Mouse (Mus musculus): ENCODE data around the gene Fgfr2.

The Fgfr2 gene

DNA sequence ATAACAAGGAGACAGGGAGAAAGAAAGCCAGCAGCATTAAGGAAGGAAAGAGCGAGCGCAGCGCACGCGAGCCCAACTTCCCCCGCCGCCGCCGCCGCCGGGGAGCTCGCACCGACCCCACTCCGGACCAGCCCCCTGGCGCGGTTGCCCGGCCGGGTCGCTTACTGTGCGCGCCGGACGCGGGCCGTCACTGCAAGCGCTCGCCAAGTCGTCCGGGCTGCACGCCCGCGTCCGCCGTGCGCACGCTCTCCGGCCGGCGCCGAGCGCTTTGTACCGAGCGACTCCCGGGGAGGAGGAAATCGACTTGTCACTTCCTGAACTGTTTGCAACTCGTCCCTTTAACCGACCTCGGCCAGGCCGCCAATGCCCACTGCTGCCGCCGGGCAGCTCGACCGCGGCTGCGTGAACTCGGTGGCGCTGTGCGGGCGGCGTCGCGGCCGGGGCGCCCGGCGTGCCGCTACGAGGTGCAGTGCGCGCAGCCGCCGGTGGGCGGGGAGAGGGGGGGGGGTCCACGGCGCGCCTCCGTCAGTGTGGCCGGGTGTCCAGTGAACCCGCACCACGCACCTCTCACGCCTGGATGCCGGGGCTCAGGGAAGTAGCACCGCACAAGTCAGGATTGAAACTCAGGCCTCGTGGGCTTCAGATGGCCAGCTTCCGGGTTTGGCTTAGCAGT lies 309.6 kb downstream of the Fgfr2 start, which contains the start of gene Fam53b:
Fam53b (minus strand) TSS at position 471 of the 673 bp plus-strand sequence.
- DNase-seq: peak; percentile 58

DNA sequence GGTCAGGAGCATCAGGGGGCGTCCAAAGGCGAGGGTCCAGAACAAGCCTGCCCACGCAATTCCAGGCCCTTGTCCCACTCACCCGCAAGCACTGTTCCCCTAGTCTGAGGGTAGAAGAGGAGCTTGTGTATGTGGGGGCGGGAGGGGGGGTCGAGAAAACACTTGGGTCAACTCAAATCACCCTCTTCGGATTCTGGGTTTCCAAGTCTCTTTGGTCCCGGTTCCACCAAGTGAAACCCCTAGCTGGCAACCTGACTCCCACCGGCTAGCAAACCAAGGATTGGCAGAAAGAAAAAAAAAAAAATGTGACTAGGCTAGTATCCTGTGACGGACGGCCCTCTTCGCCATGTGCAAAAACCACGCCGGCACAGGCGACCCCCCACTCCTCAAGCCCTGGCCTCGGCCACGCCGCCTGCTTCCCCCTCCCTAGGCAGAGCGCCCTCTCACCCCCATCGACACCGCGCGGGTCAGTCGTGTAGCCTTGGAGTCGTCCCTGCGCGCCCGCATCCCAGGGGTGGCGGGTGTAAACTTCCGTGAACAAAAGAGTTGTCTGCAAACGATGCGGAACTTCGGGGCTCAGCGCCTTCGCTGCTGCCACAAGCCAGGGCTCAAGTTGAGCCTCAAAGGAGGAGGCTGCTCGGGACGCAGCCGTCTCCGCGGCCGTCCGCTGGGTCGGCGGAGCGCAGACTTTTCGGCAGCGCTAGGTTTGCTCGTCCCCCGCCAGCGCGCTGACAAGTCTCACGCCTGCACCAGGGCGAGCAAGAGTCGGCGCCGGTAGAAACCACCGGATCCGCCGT lies 310.3 kb downstream of the Fgfr2 start:
- peak; percentile 63 for DNase-seq

DNA sequence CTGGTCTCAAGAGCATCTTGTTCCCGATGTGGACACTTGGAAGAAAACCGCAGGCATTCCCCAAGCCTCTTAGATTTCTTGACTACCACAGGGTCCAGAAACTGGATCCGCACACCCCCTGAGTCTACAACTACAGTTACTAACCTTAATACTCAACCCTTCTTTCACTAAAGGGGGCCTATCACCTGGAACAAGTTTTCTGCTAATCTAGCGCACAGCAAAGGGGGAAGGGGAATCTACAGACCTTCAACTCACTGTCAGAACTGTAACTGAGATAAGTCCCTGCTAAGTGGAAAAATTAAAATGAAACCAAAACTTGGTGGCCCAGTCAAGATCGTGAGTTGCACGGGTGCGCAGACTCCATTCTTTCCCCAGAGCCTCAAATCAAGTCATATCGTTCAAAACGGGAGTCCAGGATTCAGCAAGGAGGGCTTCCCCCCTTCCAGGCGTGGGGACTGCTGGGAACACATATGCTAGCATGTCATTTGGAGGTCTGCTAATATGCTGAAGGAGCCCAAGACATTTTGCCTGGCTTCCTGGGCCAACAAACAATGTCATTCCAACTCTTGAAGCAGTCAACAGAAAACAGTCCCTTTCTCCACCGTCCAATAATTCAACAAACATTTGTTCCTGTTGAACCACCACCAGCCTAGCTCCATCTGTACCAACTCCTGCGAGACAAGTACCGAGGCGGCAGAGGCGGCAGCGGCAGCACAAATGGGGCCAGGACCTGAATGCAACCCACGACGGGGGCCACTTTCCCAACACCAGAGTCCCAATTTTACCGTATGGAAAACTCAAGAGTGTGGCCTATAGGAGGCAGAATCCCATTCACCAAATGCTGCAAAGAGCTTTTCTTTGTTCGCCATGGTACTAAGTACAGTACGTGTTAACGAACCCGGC lies 311.2 kb downstream of the Fgfr2 start:
- DNase-seq: peak; percentile 53

DNA sequence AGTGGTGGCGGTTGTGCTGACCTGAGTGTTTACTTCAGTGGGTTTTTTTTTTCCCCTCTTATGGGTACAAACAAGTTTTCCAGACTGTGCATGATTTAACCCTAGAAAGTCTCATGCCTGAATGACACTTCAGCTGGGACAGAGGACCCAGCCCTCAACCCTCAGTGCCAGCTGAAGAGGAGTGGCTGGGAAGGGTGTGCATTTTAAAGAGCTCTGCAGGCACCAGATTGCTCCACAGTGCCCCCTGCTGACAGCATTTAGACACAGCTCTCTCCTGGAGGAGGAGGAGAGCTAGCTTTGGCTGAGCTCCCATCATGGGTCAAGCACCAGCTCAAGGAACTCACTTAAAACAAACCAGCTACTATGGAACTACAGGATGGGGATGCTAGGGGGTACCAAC lies 312.3 kb downstream of the Fgfr2 start:
- peak; percentile 93 for DNase-seq

DNA sequence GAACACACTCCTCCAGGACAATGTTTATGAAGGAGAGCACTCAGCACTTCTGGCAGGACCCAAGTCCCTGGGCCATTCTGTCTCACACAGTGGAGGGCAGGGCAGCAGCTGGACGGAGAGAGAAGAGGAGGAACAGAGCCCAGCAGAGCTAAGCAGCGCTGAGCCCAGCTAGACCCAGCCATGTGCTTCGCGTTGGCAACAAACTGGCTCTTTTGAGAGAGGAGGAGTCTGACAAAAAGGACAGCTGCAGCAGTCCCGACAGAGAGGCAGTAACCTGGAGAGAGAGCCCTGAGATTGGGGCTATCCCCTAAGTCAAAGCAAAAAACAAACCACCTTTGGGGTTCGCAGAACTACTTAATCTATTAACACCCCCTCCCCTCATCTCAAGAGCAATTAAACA lies 312.8 kb downstream of the Fgfr2 start:
- DNase-seq: no peak

DNA sequence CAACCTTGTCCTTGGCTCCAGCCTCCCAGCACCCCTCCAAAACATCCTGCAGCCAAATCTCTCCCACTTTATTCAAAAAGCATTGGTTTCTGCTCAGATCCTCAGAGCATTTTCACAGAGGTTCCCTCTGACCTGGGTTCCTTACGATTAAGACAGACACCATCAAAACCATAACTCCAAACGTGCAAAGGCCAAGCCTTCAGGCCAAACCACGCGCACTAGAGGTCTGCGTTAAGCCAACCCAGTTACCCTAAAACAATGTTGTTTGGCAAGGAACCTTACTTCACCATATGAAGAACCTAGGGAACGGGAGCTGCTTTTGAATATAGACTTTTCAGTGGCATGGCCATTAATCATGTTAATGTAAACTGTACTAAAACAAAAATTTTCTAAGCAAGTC lies 313.4 kb downstream of the Fgfr2 start:
- no peak for DNase-seq

DNA sequence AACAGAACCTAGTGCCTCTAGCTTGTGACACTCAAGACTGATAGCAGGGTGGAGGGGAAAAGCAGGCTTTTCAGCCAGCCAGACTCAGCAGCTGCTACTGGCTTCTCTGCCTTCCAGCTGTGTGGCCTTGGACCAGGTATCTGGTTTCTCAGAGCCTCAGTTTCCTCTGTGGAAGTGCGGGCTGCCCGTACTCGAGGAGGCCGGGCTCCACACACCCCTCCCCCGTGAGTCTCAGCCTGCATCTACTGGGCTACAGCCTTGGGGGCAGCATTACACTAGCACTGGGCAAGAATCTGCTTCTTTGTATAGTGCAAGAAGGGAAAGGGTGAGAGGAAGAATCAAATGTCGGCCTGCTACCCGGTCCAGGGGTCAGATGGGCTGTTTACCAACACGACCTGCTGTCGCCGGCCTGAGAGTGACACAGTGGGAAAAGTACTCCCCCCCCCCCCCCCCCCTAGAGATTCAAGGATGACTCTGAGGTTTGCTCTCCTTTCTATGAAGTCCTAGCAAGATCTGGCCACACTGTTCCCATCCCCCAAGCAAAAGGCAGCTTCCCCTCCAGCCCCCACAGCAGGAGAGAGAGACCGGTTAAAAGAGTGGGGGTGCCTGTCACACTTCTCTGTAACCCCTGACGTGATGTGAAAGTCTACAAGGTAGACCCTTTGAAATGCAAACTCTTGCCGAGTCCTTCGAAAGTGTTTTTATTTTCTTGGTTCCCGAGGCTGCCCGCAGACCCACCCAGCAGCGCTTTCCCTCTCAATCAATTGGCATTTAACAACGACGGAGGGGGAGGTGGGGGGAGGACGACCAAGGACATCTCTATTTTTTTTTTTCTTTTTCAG lies 314.1 kb downstream of the Fgfr2 start:
- DNase-seq: peak; percentile 44

DNA sequence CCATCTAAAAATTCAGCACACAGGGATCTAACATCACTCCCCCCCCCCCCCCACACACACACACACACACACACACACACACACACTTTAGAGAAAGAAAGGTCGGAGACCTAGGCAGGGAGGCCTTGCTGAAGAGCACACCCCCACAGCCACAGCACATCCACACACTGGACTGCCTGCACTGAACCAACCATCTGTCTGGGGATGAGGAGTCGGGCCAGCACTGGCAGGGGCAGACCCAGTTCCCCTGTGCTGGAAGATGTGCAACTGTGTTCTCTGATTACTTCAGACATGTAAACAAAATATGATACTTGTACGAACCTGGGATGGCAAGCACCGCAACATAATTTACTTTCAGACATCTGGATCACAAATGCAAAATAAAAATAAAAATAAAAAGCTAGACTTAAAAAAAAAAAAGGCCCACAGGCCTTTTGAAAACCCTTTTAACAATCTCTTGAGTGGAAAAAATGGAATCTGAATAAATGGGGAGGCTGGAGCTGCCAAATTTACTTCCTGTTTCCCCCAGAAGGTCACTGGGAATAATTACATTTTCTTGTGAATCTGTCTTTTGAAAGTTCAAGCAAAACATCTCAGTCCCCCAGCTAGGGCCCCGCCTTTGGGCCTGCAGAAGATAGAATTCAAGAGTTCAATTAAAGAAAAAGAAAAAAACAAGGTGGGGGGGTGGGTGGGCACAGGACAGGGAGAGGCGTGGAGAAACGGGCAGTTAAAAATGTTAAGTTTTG lies 314.9 kb downstream of the Fgfr2 start:
- no peak for DNase-seq

DNA sequence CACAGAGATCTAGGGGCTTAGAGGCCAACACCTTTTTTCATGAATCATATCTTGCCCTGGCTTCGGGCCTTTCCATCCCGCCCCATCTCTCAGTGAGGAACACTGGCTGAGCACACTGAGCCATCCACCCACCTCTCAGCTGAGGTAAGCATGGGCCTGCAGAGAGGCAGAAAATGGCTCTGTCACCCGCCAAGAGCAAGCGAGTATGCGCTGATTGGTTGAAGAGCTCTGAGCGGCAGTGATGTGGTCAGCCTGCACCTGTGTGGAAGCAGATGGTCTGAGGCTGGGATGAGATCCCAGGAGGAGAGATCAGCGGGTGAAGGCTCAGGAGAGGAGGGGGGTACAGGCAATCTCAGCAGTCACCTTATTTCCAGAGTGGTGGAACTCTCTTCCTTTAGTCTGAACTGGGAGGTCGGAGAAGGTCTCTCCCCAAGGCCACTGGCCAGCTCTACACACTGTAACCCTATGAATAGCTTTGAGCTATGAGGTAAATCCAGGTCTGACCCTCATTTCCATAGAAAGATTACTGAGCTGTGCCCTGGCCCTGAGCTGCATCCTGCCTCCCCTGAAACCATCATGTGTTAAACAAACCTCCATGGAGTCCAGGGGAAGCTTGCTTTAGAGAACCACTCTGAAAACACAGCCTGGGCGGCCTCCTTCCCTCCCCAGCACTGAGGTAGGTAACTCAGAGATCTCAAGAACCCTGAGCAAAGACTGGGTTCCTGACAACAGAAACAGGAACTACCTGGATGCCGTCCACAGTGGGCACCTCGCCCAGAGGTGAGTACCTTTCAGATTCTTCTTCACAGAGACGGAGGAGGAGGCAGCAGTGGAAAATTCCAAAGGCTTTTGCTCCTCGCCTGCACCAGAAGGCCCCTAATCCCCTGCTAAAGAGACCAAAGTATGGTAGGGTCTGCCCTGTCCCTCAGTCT lies 316.0 kb downstream of the Fgfr2 start:
- no peak for DNase-seq

DNA sequence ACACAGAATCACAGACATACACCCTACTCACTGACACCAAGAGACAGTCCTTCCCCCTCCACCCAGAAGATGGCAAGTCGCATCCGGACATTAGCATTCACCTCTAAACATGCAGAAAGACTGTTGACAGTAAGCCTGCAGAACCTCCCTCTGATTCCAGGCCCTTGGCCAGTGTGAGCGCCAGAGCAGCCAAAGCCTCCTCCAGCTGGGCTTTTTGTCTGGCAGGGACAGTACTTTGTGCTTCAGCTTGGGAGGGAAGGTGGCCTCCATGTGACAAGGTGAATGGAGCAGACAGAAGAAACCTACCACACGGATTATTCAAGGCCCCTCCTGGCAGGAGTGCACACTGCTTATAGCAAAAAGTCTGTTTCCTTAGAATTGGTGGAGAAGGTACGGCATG lies 316.9 kb downstream of the Fgfr2 start:
- DNase-seq: no peak

DNA sequence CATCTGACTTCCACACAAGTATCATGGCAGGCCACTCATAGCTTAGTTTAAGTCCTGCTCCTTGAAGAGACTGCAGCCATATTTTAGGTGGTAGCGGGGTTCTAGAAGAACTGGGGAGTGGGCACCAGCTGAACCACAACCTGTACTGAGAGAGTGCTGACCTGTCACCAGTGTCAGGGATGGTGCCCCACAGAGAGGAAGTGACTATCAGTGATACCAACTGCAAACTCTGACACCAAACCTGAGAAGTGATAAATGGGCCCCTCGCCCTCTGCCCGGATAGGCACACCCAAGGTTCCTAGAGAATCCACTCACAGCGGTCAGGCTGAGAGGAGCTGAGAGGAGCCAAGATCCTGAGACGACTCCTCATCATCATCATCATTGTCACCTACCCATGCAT lies 318.2 kb downstream of the Fgfr2 start:
- peak; percentile 77 for DNase-seq

DNA sequence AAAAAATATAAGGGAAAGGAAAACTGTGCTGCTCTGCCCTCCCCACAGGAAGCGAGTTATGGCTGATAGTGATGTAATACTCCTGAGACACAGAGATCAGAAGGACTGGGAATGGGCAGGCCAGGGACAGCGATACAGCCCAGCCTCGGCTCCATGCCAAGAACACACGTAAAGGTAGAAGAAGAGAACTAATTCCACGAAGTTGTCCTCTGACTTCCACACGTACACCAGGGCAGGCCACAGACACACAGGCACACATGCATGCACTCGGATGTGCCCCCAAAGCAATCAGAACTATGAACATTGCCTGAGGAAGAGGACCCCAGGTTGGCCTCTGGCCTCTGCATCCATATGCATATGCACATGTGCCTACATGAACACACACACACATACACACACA lies 318.7 kb downstream of the Fgfr2 start:
- no peak for DNase-seq

DNA sequence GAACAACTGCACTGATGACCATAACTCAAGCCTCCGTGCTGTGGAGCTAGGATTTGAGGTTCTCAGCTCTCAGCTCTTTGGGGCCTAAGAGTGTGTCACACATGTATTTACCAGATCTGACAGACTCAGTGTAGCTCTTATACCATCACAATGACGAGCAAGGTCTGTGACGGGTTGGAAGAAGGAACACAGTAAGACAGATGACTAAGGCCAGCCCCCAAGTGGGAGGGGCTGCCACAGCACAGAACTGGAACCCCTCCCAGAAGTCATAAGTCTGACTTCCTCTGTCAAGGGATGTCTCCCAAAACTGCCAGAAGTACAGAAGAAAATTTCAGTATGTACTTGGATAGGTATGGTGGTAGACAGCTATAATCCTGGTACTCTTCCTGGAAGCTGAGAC lies 319.2 kb downstream of the Fgfr2 start:
- peak; percentile 62 for DNase-seq

DNA sequence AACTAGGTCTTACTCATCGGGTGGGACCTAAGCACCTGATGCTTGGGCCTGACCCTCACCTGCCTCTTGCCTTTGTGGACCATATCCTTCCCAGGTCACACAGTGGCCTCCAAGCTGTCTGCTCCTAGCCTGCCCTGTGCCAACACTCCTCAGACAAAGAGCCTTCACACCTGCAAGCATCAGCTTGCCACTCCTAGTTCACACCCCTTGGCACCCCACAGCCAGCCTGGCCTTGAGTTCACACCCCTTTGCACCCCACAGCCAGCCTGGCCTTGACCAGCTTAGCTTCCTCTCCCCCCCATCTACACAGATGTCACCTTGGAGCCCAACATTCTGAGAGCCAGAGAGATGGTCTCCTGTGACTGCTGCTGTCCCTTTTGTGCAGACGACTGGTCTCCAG lies 319.8 kb downstream of the Fgfr2 start:
- no peak for DNase-seq

DNA sequence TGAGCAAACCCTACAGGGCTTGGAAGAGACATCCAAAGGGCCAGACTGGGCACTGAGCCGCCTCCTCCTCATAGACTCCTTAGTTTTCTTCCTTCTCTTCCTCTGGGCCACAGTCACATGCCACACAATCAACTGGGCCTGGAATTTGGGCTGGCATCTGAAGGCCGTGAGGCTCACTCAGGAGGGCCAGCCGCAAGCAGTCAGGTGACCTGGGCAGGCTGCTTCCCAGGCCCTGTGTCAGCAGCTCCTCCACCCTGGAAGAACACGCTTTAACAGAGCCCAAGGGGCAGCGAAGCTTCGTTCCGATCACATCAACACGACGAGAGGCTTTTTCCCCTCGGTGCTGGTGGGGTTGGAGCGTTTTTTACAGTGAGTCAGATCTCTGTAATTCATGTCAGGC lies 320.5 kb downstream of the Fgfr2 start:
- no peak for DNase-seq

DNA sequence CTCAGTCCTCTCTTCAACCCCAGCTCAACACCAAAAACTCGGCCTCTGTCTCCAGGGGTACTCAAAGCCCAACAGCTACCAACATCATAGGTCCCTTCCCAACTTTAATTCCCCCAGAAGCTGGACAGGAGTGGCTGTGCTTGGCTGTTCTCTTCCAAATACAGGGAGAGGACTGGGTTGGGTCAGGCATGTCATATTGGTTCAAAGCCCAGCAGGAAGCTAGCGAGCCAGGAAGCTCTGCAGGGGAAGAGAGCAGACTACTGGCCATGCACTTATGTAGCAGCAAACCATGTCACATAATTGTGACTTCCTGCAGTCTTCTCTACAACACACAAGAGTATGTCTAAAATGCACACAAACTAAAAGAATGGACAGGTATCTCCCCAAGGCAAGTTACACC lies 321.1 kb downstream of the Fgfr2 start:
- no peak for DNase-seq

DNA sequence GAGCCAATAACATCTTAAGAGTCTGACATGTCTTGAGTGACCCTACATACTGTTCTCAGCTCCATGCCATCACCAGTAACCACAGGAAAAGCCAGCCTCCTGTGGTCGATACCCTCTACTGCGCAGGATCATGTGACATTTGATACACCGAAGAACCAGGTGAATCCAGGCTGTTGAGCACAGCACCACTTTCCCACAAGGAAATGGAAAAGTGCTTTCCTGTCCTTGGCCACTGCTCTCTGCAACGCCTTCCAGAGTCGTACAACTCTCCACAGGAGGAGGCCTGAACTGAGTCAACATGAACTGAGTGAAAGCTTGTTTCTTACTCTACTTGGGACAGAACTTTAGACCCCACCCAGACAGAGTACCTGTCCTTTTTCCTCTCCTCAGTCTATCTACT lies 321.6 kb downstream of the Fgfr2 start:
- DNase-seq: no peak

DNA sequence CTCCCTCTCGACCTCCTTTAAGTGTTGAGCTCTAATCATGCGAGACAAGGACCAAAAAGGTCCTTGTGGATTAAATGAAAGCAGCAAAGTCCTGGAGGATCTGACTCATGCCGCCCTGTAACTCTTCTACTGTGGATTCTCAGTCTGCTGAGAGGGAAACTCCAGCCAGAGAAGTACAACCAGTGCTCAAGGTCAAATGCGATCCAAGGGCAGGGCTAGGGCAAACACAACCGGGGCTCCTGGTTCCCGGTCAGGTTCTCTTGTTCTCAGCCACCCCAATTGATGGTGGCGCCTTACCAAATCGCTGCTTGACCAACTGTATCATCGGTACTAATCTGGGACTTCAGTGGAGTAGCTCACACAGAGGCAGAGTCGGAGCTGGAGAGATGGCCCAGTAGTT lies 322.3 kb downstream of the Fgfr2 start:
- no peak for DNase-seq

DNA sequence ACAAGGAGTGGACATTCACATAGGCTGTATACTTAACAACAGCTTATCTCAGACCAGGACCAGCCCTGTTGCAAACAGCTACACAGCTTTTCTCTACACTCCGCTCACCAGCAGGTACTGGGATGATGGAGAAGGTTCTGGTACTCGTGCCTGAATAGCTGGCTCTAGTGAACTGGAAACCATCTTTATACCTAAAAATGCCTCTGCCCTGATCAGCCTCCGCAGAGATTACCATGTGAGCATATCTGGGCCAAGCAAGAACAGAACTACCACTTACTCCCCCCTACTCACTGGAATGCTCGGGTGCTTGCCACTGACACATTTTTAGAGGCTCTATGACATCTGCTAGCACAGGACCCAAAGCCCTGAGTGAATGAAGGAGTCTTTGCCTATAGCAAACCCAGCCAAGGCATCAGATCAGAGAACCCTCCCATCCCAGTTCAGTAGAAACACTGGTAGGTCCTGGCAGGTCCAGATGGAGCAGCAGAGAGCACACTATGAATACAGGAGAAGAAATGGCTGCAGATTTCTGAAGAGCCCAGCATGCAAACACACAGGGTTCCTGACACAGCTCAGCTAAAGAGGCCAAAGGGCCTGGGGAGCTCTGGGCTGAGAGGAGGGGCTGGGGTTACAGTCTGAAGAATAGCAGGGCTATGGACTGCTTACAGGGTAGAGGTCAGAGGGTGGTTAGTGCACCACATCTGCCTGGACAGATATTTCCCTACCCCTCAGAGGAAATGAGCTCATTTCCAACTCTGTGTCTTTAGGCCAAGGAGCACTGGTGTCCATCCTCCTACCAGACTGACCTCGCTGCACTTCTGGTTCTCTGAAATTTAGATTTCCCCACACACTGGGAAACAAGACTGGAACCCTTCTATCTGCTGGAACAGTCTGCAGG lies 323.8 kb downstream of the Fgfr2 start:
- DNase-seq: no peak

DNA sequence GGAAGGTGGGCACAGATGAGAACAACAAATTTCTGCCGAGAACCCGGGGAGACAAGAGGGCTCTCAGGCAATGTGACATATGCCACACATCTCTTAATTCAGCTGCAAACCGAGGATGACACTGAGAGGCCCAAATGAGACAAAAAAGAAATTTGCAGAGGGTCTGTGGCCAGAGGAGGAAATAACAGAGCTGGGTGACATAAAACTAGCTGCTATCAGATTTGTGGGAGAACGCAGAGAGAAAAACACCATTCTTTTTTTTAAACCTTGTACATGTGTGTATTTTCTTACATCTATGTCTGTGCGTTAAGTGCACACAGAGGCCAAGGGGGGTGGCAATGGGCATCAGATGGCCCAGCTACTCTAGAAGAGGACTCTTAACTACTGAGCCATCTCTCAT lies 328.0 kb downstream of the Fgfr2 start:
- no peak for DNase-seq
